Mouse (Mus musculus) erythroblast, adult 5-6 weeks (primary cell): ENCODE results near the gene Senp1. TPM values are rescaled to one million over a fixed set of nuclear protein-coding genes. Genes with fewer than 3 reads are reported as not detected.
A peak's percentile ranks its signal among the peaks of the same experiment; 100 is the strongest.

ENCODE experiments used
- ATAC-seq: replicated peaks from 2 replicates; pipeline ENCODE4 v1.8.0; 2016; ENCODE audit warnings: moderate number of reproducible peaks, mild to moderate bottlenecking, moderate TSS enrichment, inconsistent platforms; ENCODE audit not compliant: poor library complexity, low FRiP score, severe bottlenecking
- total RNA-seq, 2 experiments: library from RNA; stranded (forward) in 1 of 2; stranded (reverse) in 1 of 2; fragments of 150-400 nt in 1 of 2; fragments of 200-764, 138-1000 nt in 1 of 2; gene quantifications; 2 replicates each; pipeline versions ENCODE4 v1.2.3 to v1.2.4; 2015 to 2017; ENCODE audit warnings: low replicate concordance in 2 of 2

Gene Senp1
- 20.9 and 23.2 TPM in 2 replicates for total RNA-seq (2015; ENCODE audit: low replicate concordance)
- 20.1 and 22.3 TPM in 2 replicates for total RNA-seq (2017; ENCODE audit: low replicate concordance)

DNA sequence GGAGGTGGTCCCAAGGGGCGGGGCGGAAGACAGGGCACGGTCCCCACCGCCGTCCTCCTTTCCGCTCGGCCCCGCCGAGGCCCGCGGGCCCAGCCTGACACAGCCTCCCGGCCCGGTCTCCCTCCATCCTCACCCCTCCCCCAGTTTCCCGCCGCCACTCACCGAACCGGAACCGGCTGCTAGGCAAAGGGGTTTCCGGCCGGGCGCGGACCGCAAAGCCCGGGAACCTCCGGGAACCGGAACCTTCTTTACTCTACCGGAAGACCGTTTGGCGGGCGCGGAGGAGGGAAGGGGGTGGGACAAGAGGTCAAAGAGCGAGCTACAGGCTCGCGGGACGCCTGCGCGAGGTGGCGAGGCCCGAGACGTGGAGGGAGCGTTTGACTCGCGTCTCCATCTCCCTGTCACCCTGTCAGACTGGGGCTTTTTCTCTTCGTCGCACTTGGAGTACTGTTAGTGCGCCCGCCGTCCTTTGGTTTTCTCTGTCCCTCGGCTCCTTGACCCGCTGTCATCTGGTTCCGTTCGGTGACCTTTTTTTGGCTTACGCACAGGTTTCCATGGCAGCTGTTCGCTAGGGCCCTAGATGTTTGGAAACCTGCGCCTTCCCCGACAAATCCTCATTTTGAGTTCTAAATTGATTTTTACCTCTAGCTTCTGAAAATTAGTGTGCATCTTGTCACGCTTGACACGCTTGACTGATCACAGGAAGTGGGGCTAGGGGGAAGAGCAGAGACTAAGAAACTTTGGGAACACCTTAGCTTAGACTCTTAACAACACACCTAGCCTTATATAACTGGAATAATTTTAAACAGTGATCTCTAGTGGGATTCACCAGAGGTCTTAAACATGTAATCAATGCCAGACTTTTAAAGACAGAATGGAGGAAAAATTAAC is at the start of gene Senp1:
TSS of gene Senp1 (minus strand) at position 624 of the 891 bp plus-strand sequence.
- peak; percentile 93 for ATAC-seq

DNA sequence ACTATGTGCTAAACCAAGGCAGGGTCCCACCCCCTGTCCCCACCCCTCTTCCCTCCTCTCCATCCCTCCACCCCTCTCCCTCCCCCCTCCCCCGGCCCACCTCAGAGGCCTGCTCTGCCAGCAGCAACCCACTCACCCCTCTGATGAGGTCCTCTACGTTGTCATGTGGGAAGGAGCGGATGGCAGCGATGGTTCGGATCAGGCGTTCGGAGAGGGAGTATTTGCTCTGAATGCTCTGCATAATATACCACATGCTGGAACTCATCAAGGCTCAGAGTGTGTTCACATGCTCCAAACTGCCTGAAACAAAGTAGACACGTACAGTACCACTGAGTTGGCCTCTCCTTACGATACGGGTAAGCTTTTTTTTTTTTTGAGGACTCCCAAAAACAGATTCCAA is 49.0 kb upstream of the Senp1 start:
- ATAC-seq = no peak

- no peak for ATAC-seq
Measured at GRCm38 (mm10) chr15:98140809-98141208, 47.3 kb upstream of the Senp1 start.

GRCm38 (mm10) chr15:98139763-98140162 is 46.2 kb upstream of the Senp1 start:
- ATAC-seq = no peak

DNA sequence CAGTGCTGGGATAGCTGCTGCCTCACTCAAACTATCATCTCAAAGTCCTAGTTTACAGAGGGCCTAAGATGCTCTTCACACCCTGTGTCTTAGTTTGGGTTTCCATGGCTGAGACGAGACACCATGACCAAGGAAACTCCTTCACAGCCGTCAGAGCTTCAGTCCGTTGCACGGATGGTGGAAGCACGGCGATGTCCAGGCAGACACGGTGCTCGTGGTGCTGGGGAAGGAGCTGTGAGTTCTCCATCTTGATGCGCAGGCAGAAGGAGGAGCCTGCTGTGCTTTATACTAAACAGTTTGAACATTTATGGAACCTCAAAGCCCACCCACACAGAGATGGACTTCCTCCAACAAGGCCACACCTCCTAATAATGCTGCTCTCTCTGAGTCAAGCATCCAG is 43.3 kb upstream of the Senp1 start:
- ATAC-seq = no peak

- no peak for ATAC-seq
Measured at GRCm38 (mm10) chr15:98135671-98136070, 42.1 kb upstream of the Senp1 start.

- no peak for ATAC-seq
Measured at GRCm38 (mm10) chr15:98134666-98135065, 41.1 kb upstream of the Senp1 start.

GRCm38 (mm10) chr15:98134034-98134433 is 40.5 kb upstream of the Senp1 start:
- ATAC-seq = no peak

GRCm38 (mm10) chr15:98133471-98133870 is 39.9 kb upstream of the Senp1 start:
- ATAC-seq = no peak

- no peak for ATAC-seq
Measured at GRCm38 (mm10) chr15:98131942-98132655, 38.6 kb upstream of the Senp1 start.

- ATAC-seq = no peak
Measured at GRCm38 (mm10) chr15:98131451-98131850, 37.9 kb upstream of the Senp1 start.

GRCm38 (mm10) chr15:98131001-98131400 is 37.5 kb upstream of the Senp1 start:
- no peak for ATAC-seq

DNA sequence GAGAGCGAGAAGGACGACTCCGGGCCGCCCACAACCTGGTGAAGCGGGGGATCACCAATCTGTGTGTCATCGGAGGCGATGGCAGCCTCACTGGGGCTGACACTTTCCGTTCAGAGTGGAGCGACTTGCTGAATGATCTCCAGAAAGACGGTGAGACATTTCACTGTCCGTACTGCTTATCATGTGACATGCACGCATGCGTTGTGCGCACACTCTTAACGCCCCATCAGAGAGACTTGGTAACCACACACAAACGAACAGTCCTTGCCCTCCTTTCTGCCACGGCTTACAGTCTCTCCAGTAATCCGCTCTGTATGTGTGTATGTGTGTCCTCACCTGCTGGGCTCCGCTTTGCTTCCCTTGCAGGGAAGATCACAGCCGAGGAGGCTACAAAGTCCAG is 27.3 kb upstream of the Senp1 start:
- ATAC-seq = no peak

- no peak for ATAC-seq
Measured at GRCm38 (mm10) chr15:98119363-98119762, 25.8 kb upstream of the Senp1 start.

DNA sequence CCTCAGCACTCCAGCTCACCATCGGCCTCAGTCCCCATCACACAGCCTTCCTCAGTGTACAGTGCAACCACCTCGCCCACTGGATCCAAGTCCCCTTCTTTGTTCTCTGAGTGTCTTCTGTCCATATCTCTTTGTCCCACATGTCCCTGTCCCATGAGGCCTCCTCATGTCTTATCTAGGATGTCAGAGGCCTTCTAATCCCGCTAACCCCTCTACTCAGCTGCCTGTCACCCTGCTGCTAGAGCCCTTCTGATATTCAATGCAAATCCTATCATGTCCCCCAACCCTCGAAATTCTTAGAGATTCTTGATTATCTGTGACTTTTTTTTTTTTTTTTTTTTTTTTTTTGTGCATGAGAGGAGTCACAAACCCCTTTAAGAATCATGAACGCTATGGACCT is 22.7 kb upstream of the Senp1 start:
- ATAC-seq = no peak

DNA sequence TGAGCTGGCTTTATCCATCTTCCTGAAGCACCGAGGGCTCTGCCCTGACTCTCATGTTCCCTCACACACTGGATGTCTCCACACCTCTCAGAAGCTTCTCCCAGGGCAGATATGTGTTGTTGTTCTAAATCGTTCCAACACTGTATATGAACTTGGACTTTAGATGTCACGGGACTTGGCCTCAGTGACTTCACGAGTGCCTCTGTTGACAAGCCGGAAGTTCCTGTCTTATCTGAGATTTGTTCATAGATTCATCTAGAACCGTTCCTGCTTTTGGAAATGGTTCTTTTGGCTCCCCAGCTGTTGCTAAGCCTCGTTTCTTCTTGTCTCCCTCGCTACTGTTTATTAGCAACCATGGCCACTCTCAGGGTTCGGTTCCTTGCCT is 22.2 kb upstream of the Senp1 start:
- no peak for ATAC-seq

GRCm38 (mm10) chr15:98114852-98115778 is 21.6 kb upstream of the Senp1 start:
- ATAC-seq = no peak

- ATAC-seq = no peak
Measured at GRCm38 (mm10) chr15:98114098-98114851, 20.7 kb upstream of the Senp1 start.

DNA sequence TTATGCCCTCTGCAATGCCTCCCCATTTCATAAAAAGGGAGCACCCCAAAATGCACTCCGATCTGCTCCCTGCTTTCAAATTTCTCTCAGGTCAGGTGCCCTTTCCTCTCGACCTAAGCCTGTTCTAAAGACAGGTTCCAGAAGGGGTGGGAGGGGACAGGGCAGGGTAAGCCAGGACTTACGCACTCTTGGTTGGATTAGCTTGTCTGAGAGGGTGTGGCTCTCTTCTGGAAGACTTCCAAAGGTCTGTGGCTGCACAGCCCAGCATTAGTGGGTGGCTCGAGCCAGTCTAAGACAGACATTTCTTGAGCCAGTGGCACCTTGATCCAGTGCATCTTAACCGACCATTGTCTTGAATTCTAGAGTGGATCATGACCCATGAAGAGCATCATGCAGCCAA is 18.2 kb upstream of the Senp1 start:
- ATAC-seq = peak; percentile 58
